Mouse (Mus musculus) heart, adult 2 months (tissue): ENCODE measurements around the gene Rab2b.

Source experiments
- CTCF ChIP-seq: fragments of 200-600 bp; IDR thresholded peaks from 2 replicates; pipeline ENCODE4 v1.8.1; 2022; ENCODE audit warnings: antibody characterized with exemption, mild to moderate bottlenecking, moderate library complexity
- EP300 ChIP-seq: fragments of 200-500 bp; IDR thresholded peaks from 2 replicates; pipeline ENCODE4 v1.6.1; 2011; ENCODE audit warnings: low read depth, low read length, control low read depth; ENCODE audit not compliant: insufficient read depth

DNA sequence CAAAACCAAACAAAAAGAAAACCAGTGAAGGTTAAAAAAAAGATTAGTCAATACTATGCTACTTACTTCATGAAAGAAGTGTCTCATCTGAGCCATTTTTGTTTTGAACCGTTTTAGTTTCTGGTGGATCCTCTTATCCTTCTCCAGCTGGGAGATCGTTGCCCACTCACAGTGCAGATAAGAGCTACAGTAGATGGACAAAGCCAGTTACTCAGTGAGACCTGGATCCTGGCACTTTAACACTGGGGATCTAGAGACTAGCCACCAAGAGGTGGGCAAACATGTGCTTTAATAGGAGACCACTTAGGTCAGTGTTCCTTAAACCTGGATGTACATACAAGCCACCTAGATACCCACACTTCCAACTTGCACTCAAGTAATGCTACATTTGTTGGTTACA is 53.4 kb downstream of the Rab2b start:
- TF ChIP-seq EP300: no peak
- no peak for TF ChIP-seq CTCF
